Mouse (Mus musculus) erythroblast, embryonic 14.5 days (primary cell): ENCODE measurements around the gene Rasl10b. TPM values are rescaled to one million over a fixed set of nuclear protein-coding genes. Genes with fewer than 3 reads are reported as not detected.

Source experiments
- H3K27me3 ChIP-seq: 2 replicates; pipeline ENCODE4 v1.6.1; 2012; ENCODE audit warnings: inconsistent platforms; ENCODE audit not compliant: control insufficient read depth
- H3K36me3 ChIP-seq: 2 replicates; pipeline ENCODE4 v1.6.1; 2012; ENCODE audit warnings: mild to moderate bottlenecking, inconsistent platforms; ENCODE audit not compliant: control insufficient read depth
- H3K4me1 ChIP-seq: 2 replicates; pipeline ENCODE4 v1.6.1; 2012; ENCODE audit warnings: inconsistent platforms; ENCODE audit not compliant: control insufficient read depth
- H3K4me3 ChIP-seq: replicated peaks from 2 replicates; pipeline ENCODE3; 2012; ENCODE audit warnings: moderate library complexity, mild to moderate bottlenecking, inconsistent platforms
- H3K9me3 ChIP-seq: 2 replicates; pipeline ENCODE4 v1.6.1; 2012; ENCODE audit warnings: low read length, inconsistent platforms, mixed read lengths; ENCODE audit not compliant: control insufficient read depth
- GATA1 ChIP-seq: IDR thresholded peaks from 2 replicates; pipeline ENCODE4 v1.6.1; 2012; ENCODE audit warnings: low read length, inconsistent platforms, mixed read lengths
- TAL1 ChIP-seq: IDR thresholded peaks from 3 replicates; pipeline ENCODE4 v1.6.1; 2012; ENCODE audit warnings: low read length, inconsistent platforms, mixed read lengths
- polyA plus RNA-seq: library from polyadenylated mRNA; stranded (reverse); fragments of >175 nt; gene quantifications from 2 replicates; pipeline ENCODE4 v1.2.3, GENCODE M21; 2012

The Rasl10b gene
- polyA plus RNA-seq, 1 experiment: not detected

DNA sequence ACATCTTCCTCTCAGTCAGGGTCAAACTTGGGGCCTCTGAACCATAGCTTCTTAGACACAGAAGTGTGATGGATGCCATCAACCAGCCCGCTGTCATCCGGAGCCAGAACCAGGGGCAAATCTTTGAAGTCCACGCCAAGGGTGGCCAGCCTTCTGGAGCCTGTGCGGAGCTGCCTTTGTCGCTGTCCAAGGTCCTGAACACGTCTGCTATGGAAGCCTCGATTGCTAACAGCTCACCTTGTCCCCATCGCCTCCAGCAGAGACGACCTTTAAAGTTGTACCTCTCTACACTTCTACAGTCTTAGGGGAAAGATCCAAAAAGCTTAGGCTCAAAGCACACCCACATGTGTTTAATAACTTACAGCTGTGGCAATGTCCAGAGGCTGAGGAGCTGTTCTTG is 12.4 kb downstream of the Rasl10b start:
- Histone ChIP-seq H3K4me1 (peaks cover 3% of the 10 kb centered on the region), H3K4me3 (no peak overlapping the region), H3K36me3 (no peaks in the 10 kb centered on the region), H3K27me3 (peaks cover 42% of the 10 kb centered on the region), H3K9me3 (peaks cover 2% of the 10 kb centered on the region; the same call in 1 of the 2 replicates)
- TF ChIP-seq TAL1 (no peak), GATA1 (no peak)

DNA sequence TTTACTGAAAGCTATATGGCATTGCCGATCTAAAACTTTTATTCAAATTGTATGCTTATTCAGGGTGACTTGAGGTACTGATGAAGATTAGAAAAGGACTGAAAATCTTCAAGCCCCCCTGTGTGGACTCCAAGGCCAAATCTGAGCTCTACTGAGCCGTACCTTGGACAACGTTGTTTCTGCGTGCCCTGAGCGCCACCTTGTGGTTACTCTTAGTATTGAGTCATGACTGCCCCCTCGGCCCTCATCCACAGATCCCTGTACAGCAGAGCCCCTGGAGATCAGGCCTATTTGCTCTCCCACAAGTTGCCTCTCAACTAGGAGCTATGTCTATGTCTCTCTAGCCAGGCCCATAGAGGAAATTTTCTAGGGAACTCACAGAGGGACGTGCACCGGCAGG is 15.7 kb downstream of the Rasl10b start:
- Histone ChIP-seq H3K4me1 (no peaks in the 10 kb centered on the region; the same call in 1 of the 2 replicates), H3K9me3 (no peaks in the 10 kb centered on the region), H3K36me3 (no peaks in the 10 kb centered on the region), H3K27me3 (peaks cover 51% of the 10 kb centered on the region), H3K4me3 (no peak overlapping the region)
- no peak for TF ChIP-seq TAL1
- TF ChIP-seq GATA1: no peak

DNA sequence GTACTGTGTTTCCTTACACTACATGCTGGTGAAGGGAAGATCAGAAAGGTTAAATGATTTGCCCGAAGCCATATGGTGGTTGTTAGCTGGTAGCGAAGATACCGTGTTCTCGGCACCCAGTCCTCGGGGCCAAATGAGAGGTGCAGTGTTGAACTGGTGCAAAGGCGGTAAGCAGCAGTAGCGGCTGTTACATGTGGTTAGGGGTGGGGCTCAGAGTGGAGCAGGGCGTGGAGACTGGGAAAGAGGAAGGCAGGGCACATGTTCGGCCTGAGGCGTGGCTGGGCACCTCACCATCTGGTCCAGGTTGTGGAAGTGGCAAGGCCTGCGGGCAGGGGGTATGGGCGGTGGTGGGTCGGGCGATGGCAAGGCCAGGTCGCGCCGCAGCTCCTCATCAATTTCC is 18.0 kb downstream of the Rasl10b start:
- Histone ChIP-seq H3K27me3 (peaks cover 51% of the 10 kb centered on the region), H3K4me1 (no peaks in the 10 kb centered on the region; the same call in 1 of the 2 replicates), H3K4me3 (no peak overlapping the region), H3K9me3 (no peaks in the 10 kb centered on the region), H3K36me3 (no peaks in the 10 kb centered on the region)
- TF ChIP-seq GATA1 (no peak), TAL1 (no peak)

DNA sequence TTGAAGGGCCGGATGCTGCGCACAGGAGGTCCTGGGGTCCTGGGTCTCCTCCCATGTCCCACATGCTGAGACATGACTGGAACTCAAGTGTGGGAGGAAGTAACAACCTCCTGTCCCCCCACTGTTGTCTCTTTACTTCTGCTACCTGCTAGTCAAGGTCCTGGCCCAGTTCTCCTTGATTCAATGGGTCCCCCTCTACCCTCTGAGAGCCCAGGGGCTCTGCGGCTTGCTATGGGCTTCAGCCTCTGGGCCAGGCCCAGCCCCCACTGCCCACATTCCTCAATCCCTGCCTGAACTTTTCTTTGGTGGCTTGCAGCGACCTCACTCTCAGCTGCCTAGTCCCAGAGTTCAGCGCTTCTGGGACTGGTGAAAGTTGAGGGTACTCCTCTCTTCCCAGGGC is 20.4 kb downstream of the Rasl10b start, which contains the start of gene Gas2l2:
Gene Gas2l2, minus strand, starts transcription at position 101 of the 400 bp plus-strand sequence.
- TF ChIP-seq TAL1 (no peak), GATA1 (no peak)

DNA sequence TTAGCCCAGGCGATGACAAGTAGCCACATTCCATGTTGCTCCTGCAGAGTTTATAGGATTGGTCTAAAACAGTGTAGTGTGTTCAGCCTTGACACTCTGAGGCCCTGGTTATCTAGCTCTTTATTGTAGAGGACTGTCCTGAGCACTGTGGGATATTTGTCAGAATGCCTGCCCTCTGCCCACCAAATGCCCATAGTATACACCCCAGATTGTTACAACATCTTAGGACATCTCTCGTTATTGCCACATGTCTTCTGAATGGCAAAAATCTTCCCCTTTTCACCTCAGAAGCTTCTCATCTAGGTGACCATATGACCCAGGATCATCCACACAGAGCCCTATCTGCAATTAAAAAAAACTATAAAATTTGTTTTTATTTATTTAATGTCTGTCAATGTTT is 23.6 kb downstream of the Rasl10b start:
- no peaks in the 10 kb centered on the region for H3K36me3 ChIP-seq
- no peaks in the 10 kb centered on the region for H3K4me1 ChIP-seq
- no peak overlapping the region for H3K4me3 ChIP-seq
- TF ChIP-seq GATA1 (no peak), TAL1 (no peak)
- H3K9me3 ChIP-seq: no peaks in the 10 kb centered on the region
- H3K27me3 ChIP-seq: peaks cover 45% of the 10 kb centered on the region

More for the DNA sequence above, 20.4 kb downstream of the Rasl10b start, which contains the start of gene Gas2l2:
- no peaks in the 10 kb centered on the region; the same call in 1 of the 2 replicates for H3K4me1 ChIP-seq
- H3K9me3 ChIP-seq: no peaks in the 10 kb centered on the region
- H3K27me3 ChIP-seq: peaks cover 50% of the 10 kb centered on the region
- no peaks in the 10 kb centered on the region for H3K36me3 ChIP-seq
- no peak within 1 kb of the TSS for H3K4me3 ChIP-seq

DNA sequence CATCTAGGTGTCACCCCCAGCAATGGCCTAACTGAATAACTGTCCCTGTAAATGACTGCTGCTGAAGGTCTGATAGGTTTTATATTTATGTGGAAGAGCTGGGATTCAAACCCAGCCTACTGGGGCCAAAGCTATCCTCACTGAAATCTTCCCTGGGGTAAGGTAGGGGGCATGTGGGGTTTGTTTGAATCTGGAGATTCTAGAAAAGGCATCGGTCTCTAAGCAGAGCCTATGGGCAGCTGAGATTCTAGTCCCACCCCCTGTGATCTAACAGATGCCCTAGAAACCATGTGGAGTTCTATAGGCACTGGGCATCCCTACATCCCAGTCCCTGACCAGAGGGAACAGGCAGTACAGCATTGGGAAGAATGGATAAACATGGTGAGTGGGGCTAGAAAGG is 28.4 kb downstream of the Rasl10b start, which contains the start of gene 1700020L24Rik:
Gene 1700020L24Rik, plus strand, starts transcription at position 301 of the 400 bp plus-strand sequence.
- TF ChIP-seq TAL1 (no peak), GATA1 (no peak)
- H3K4me1 ChIP-seq: peaks cover 9% of the 10 kb centered on the region
- H3K4me3 ChIP-seq: no peak within 1 kb of the TSS
- no peaks in the 10 kb centered on the region for H3K36me3 ChIP-seq
- H3K9me3 ChIP-seq: no peaks in the 10 kb centered on the region
- H3K27me3 ChIP-seq: peaks cover 46% of the 10 kb centered on the region

DNA sequence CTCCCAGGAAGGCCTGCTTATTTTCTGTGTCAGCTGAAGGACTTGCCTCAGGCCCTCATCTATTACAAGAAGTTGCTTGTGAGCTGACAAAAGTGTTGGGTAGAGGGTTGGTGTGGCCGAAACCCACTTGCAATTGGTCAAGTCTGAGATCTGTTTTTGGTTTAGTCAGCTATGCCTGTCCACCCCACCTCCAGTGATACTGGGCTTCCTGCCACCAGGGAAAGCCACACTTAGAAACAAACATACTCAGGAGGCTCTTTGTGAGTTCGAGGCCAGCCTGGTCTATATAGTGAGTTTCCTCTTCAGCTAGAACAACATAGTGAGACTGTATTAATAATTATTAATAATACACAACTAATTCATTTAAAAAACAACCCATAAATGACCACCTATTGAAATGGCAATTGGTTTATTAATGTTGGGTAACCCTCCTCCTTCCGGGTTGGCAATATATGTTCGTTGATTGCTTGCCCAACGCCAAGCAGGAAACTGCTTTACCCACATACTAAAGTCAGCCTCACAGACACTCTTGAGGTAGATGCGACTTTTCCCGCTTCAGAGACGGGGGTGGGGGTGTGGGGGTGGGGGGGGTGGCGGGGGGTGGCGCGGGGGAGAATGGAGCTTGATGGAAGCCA is 30.6 kb downstream of the Rasl10b start:
- no peaks in the 10 kb centered on the region for H3K9me3 ChIP-seq
- peaks cover 11% of the 10 kb centered on the region for H3K4me1 ChIP-seq
- peaks cover 66% of the 10 kb centered on the region for H3K27me3 ChIP-seq
- H3K4me3 ChIP-seq: no peak overlapping the region
- no peaks in the 10 kb centered on the region for H3K36me3 ChIP-seq
- TF ChIP-seq TAL1 (no peak), GATA1 (no peak)

DNA sequence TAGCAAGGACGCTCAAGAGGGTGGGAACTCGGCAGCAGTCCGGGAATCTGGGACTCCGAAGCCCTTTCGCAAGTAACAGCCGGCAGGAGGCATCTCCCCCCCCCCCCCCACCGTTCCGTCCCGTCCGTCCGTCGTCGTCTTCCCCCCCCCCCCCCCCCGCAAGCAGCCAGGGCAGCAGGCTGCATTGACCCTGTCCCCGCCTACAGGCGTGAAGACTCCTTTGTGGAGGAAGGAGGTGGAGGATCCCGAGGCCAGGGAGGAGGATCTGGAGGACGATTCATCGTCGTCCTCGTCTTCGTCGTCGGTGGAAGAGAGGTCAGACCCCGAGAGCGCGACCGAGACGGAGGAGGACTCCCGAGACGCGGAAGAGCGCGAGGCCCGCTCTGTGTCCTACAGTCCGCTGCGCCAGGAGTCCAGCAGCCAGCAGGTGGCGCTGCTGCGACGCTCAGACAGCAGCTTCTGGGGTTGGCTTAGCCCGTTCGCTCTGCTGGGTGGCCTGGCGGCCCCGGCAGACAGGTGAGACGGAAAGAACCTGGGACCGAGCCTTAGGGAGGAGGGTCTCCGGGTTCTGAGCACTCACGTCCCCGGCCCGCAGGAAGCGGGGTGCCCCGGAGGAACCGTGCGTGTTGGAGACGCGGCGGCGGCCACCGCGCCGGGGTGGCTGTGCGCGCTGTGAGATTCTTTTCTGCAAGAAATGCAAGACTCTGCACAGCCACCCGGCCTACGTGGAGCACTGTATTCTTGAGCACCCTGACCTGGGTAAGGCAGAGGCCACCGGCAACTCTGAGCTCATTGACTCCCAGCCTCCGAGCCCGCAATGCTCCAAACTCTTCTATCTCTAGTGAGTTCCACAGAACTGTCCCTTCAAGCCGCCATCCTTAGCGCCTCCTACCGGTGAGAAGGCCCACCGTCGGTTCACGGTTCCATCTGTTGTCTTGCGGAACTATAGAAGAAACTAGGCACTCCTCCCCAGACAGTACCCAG is 31.4 kb downstream of the Rasl10b start:
- H3K4me3 ChIP-seq: peak overlapping the region; percentile 71
- peaks cover 67% of the 10 kb centered on the region for H3K27me3 ChIP-seq
- no peak for TF ChIP-seq TAL1
- no peak for TF ChIP-seq GATA1
- no peaks in the 10 kb centered on the region for H3K9me3 ChIP-seq
- peaks cover 11% of the 10 kb centered on the region for H3K4me1 ChIP-seq
- no peaks in the 10 kb centered on the region for H3K36me3 ChIP-seq

DNA sequence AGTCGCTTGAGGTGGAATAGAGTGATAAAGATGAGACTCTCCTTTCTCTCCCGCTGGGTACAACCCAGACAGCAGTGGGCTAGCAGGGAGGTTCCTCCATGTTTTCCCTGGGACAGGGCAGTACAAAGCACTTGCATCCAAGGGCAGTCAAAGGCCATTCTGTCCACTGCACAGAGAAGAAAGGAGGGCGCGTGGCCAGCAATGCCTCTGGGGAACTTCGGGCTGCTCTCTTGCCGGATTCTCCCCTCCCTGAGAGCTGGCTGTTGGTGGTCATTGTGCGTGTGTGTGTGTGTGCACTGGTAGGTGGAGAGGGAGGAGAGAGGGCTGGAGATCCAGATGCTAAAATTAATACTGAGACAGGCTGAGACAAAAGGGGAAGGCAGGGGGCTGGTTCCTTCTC is 32.3 kb downstream of the Rasl10b start:
- TF ChIP-seq TAL1: no peak
- TF ChIP-seq GATA1: no peak
- Histone ChIP-seq H3K27me3 (peaks cover 69% of the 10 kb centered on the region), H3K4me3 (no peak overlapping the region)

More for the DNA sequence above, 32.3 kb downstream of the Rasl10b start:
- H3K36me3 ChIP-seq: no peaks in the 10 kb centered on the region
- H3K9me3 ChIP-seq: no peaks in the 10 kb centered on the region
- peaks cover 11% of the 10 kb centered on the region for H3K4me1 ChIP-seq
